Mouse (Mus musculus): ENCODE data around the gene Dnase2a.

GRCm38 (mm10) chr8:84944478-84945160 is 36.3 kb downstream of the Dnase2a start:
- no peak for TF ChIP-seq CEBPB (IDR thresholded peaks at IDR 0.05; ENCODE audit: low read depth)
- no peak for TF ChIP-seq CTCF (IDR thresholded peaks at IDR 0.05; ENCODE audit: control insufficient read depth, insufficient read depth, insufficient read length)
- no peak for TF ChIP-seq USF1 (IDR thresholded peaks at IDR 0.05; ENCODE audit: low read depth)
- no peak for TF ChIP-seq MAX (IDR thresholded peaks at IDR 0.05)
- no peak for TF ChIP-seq MYOG (IDR thresholded peaks at IDR 0.05; ENCODE audit: control insufficient read depth, extremely low read depth, insufficient read length)
- no peak for TF ChIP-seq MYOD1 (IDR thresholded peaks at IDR 0.05; ENCODE audit: control insufficient read depth, insufficient read length, low read depth)
- TF ChIP-seq FOSL1 (IDR thresholded peaks at IDR 0.05; ENCODE audit: insufficient read depth, low read length, poor library complexity, severe bottlenecking): no peak
